Mouse (Mus musculus) erythroblast, embryonic 14.5 days (primary cell): ENCODE results near the gene Nae1.

Source experiments
- GATA1 ChIP-seq: IDR thresholded peaks from 2 replicates; pipeline ENCODE4 v1.6.1; 2012; ENCODE audit warnings: low read length, inconsistent platforms, mixed read lengths
- TAL1 ChIP-seq: IDR thresholded peaks from 3 replicates; pipeline ENCODE4 v1.6.1; 2012; ENCODE audit warnings: low read length, inconsistent platforms, mixed read lengths

GRCm38 (mm10) chr8:104479091-104479490 lies 55.3 kb downstream of the Nae1 start:
- TF ChIP-seq TAL1 = no peak
- no peak for TF ChIP-seq GATA1
